Mouse (Mus musculus): Measurements from ENCODE around the gene Atp6v0b. TPM values are rescaled to one million over a fixed set of nuclear protein-coding genes. Genes with fewer than 3 reads are reported as not detected.
A peak's percentile ranks its signal among the peaks of the same experiment; 100 is the strongest.

The Atp6v0b gene
- polyA plus RNA-seq, 1 experiment from 2014 or later: 185 TPM

DNA sequence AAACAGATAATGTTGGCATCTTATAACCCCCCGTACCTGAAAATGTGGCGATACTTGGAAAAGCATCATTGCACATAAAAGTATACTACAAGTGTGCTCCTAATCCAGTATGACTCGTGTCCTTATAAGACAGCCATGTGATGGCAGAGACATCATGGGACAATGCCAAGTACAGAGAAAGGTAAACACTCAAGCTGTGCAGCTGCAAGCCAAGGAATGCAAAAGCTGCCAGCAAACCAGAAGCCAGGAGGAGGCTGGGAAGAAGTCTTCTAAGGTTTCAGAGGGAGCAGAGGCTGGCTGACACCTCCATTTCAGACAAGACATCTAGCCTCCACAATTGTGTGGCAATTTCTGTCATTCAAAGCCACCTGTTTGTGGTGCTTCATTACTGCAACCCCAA lies 19.1 kb upstream of the Atp6v0b start:
- peaks cover 10% of the 10 kb centered on the region for H3K4me1 ChIP-seq
- peak; percentile 8; the same call in 1 of the 2 replicates for ATAC-seq (ENCODE audit: borderline replicate concordance, extremely low read depth, low FRiP score, low TSS enrichment)
- H3K4me2 ChIP-seq: no peak overlapping the region
- H3K4me3 ChIP-seq: no peak overlapping the region
- H3K27ac ChIP-seq: no peak overlapping the region
- no peaks in the 10 kb centered on the region for H3K9me3 ChIP-seq
- WGBS: 54% methylated on average over 3 of the region's 3 CpGs
- no peaks in the 10 kb centered on the region for H3K27me3 ChIP-seq
- peaks cover 49% of the 10 kb centered on the region for H3K36me3 ChIP-seq
- H3K9ac ChIP-seq: no peak overlapping the region

DNA sequence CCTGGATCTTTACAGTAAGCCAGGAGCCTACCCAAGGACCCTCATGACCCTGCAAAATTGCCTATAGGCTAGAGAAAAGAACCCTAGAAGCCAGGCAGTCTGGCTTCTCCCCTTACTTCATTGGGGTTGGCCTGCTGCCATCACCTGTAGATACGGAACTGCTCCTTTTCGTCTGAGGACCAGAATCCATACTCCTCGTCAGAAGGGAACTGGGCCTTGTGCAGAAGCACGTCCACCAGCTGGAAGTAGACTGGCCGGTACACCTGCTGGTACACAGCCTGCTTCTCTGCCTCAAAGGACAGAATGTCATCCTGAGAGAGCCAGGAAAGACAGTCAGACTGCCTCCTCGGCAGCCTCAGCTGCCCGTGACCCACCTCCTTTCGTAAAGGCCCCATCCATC lies 17.6 kb upstream of the Atp6v0b start:
- Histone ChIP-seq H3K9me3 (no peaks in the 10 kb centered on the region), H3K4me1 (peaks cover 10% of the 10 kb centered on the region), H3K9ac (no peak overlapping the region), H3K27ac (no peak overlapping the region), H3K27me3 (no peaks in the 10 kb centered on the region), H3K4me2 (no peak overlapping the region), H3K36me3 (peaks cover 61% of the 10 kb centered on the region), H3K4me3 (no peak overlapping the region)
- 89% methylated on average over 8 of the region's 8 CpGs for WGBS
- ATAC-seq (ENCODE audit: borderline replicate concordance, extremely low read depth, low FRiP score, low TSS enrichment): no peak

DNA sequence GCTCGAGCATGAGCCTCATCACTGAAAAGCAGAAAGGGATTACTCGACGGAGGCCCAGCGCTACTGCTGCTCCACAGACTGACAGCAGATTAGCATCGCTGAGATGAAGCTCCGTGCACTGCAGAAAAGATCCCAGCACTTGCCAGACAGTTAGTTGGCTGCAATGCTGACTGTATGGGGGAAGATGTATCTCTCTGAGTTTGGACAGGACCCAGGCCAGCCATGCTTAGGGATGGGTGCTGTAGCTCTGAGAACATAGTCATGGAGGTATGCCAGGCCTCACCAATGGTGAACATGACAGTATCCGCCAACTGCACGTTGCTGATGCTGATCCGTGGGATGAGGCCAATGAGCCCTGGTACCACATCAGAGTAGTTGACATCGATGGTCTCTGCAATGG lies 17.0 kb upstream of the Atp6v0b start:
- Histone ChIP-seq H3K4me1 (peaks cover 10% of the 10 kb centered on the region), H3K4me3 (no peak overlapping the region), H3K9me3 (no peaks in the 10 kb centered on the region), H3K4me2 (no peak overlapping the region), H3K27me3 (no peaks in the 10 kb centered on the region), H3K27ac (no peak overlapping the region), H3K36me3 (peaks cover 68% of the 10 kb centered on the region), H3K9ac (no peak overlapping the region)
- ATAC-seq (ENCODE audit: borderline replicate concordance, extremely low read depth, low FRiP score, low TSS enrichment): no peak
- 84% methylated on average over 10 of the region's 10 CpGs for WGBS

- Histone ChIP-seq H3K4me3 (no peak overlapping the region), H3K9me3 (no peaks in the 10 kb centered on the region), H3K4me2 (no peak overlapping the region), H3K36me3 (peaks cover 65% of the 10 kb centered on the region), H3K4me1 (no peaks in the 10 kb centered on the region), H3K27me3 (no peaks in the 10 kb centered on the region), H3K27ac (no peak overlapping the region), H3K9ac (no peak overlapping the region)
- WGBS: 59% methylated on average over 3 of the region's 3 CpGs
- ATAC-seq (ENCODE audit: borderline replicate concordance, extremely low read depth, low FRiP score, low TSS enrichment): no peak
Observed at GRCm38 (mm10) chr4:117898111-117898510, 11.0 kb upstream of the Atp6v0b start.

DNA sequence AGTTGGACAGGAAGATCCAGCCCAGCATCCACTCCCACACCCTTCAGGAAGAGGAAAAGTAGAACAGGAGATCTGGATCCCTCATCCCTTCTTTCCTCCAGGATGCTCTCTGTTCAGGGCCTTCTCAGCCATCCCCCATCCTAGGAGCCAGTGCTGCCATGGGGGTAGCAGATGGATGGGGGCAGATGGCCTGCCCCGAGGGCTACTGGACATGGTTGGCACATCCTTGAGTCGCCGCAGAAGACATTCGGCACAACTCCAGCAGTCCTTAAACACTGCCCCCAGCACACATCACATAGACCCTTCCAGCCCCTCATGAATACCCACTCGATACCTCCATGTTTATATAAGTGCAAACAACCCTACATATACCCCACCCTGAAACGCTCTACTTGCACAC lies 8.9 kb upstream of the Atp6v0b start:
- no peak for ATAC-seq (ENCODE audit: borderline replicate concordance, extremely low read depth, low FRiP score, low TSS enrichment)
- Histone ChIP-seq H3K4me1 (peaks cover 8% of the 10 kb centered on the region), H3K4me3 (no peak overlapping the region), H3K27ac (no peak overlapping the region), H3K27me3 (no peaks in the 10 kb centered on the region), H3K36me3 (peaks cover 44% of the 10 kb centered on the region), H3K9ac (no peak overlapping the region), H3K4me2 (no peak overlapping the region), H3K9me3 (no peaks in the 10 kb centered on the region)
- WGBS: 93% methylated on average over 6 of the region's 6 CpGs

DNA sequence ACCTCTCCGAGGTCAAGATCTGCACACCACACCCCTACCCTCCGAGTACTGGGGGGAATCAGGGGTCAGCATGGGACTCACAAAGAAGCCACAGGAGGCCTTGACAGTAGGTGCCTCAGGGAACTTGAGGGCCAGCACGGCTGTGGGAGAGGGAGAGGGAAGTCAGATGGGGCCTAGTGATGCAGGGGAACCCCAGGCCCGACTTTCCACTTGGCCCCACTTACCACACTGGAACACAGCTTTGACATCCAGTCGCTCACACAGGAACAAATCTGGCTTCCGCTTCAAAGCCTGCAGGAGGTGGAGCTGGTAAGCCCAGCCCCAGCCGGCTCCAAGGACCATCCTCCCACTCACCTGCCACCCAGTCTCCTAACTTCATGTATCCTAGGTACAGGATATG lies 8.2 kb upstream of the Atp6v0b start:
- 77% methylated on average over 7 of the region's 7 CpGs for WGBS
- H3K36me3 ChIP-seq: peaks cover 38% of the 10 kb centered on the region
- H3K9ac ChIP-seq: no peak overlapping the region

DNA sequence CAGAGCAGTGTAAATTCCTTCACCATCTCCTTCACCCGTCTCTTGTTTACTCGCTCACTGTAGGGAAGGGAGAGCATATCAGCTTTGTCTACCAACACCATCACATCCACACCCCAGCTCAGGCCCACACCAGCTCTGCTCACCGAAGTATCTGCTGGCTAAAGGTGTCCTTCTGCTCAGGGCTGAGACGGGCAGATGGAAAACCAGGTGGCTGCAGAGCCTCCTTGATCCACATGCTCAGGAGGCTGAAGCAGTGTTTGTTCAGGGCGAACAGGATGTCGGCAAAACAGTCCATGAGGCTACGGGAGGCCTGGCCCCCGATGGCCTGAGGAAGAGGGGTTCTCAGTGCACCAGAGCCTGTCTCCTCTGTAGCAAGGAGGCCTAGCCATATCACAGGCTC lies 7.5 kb upstream of the Atp6v0b start:
- Histone ChIP-seq H3K9me3 (no peaks in the 10 kb centered on the region), H3K4me3 (no peak overlapping the region), H3K27me3 (no peaks in the 10 kb centered on the region), H3K9ac (no peak overlapping the region), H3K27ac (no peak overlapping the region), H3K36me3 (peaks cover 31% of the 10 kb centered on the region), H3K4me2 (no peak overlapping the region), H3K4me1 (peaks cover 12% of the 10 kb centered on the region)
- 79% methylated on average over 8 of the region's 8 CpGs for WGBS
- no peak for ATAC-seq (ENCODE audit: borderline replicate concordance, extremely low read depth, low FRiP score, low TSS enrichment)

More for the DNA sequence above, 8.2 kb upstream of the Atp6v0b start:
- no peak for ATAC-seq (ENCODE audit: borderline replicate concordance, extremely low read depth, low FRiP score, low TSS enrichment)
- Histone ChIP-seq H3K4me3 (no peak overlapping the region), H3K4me2 (no peak overlapping the region), H3K27me3 (no peaks in the 10 kb centered on the region), H3K27ac (no peak overlapping the region), H3K9me3 (no peaks in the 10 kb centered on the region), H3K4me1 (peaks cover 12% of the 10 kb centered on the region)

DNA sequence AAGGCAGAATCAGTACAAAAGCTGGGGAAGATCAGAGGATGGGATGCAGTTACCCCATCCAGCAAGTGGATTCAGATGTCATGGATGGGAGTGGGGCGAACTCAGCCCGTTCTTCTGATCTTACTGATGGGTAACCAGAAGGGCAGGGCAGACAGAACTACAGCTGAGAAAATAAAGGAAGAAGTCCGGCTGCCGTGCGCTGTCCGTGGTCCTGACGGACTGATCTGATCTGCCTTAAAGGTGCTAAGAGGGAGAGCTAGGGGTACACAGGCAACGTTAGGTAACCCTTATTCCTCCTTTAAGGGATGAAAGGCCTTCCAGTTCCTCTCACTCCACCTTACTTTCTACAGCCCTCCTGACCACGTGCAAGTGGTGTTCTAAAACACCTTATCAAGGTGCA lies 6.2 kb upstream of the Atp6v0b start:
- H3K4me2 ChIP-seq: no peak overlapping the region
- no peak overlapping the region for H3K9ac ChIP-seq
- H3K4me3 ChIP-seq: no peak overlapping the region
- H3K27ac ChIP-seq: no peak overlapping the region
- H3K4me1 ChIP-seq: peaks cover 12% of the 10 kb centered on the region
- no peaks in the 10 kb centered on the region for H3K9me3 ChIP-seq
- peaks cover 23% of the 10 kb centered on the region; the same call in 1 of the 2 replicates for H3K36me3 ChIP-seq
- 10% methylated on average over 9 of the region's 9 CpGs for WGBS
- ATAC-seq (ENCODE audit: borderline replicate concordance, extremely low read depth, low FRiP score, low TSS enrichment): no peak
- H3K27me3 ChIP-seq: no peaks in the 10 kb centered on the region

GRCm38 (mm10) chr4:117891738-117892161 lies 4.6 kb upstream of the Atp6v0b start, which contains the start of gene Dph2:
Dph2 (minus strand) TSS chr4:117892032.
- under 1% methylated on average over 21 of the region's 21 CpGs for WGBS
- H3K9me3 ChIP-seq: no peaks in the 10 kb centered on the region
- H3K4me2 ChIP-seq: peak within 1 kb of the TSS; percentile 86
- H3K36me3 ChIP-seq: peaks cover 17% of the 10 kb centered on the region; the same call in 1 of the 2 replicates
- no peak within 1 kb of the TSS for H3K27ac ChIP-seq
- H3K27me3 ChIP-seq: no peaks in the 10 kb centered on the region
- peaks cover 12% of the 10 kb centered on the region for H3K4me1 ChIP-seq
- ATAC-seq (ENCODE audit: borderline replicate concordance, extremely low read depth, low FRiP score, low TSS enrichment): peak; percentile 86
- H3K9ac ChIP-seq: peak within 1 kb of the TSS; percentile 47
- H3K4me3 ChIP-seq: peak within 1 kb of the TSS; percentile 83

DNA sequence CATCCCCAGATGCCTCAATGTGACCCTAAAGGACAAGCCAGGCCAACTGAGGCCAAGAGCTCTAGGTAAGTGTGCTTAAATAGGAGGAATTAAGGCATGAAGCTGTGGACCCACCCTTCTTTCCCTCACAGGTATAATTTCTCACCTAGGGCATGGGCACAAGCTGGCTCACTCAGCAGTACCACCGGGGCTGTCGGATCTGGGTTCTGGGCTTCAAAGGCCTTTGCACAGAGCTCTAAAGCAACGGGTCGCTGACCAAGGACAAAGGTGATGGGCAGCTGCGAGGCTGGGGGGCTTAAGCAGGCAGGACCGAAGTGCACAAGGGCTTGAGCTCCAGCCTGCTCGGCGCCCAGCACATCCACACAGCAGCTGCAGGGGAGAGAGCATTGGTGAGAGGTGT lies 3.6 kb upstream of the Atp6v0b start:
- H3K9me3 ChIP-seq: no peaks in the 10 kb centered on the region
- H3K4me3 ChIP-seq: peak overlapping the region; percentile 83; the same call in 1 of the 2 replicates
- peaks cover 21% of the 10 kb centered on the region for H3K4me1 ChIP-seq
- H3K27ac ChIP-seq: no peak overlapping the region
- ATAC-seq (ENCODE audit: borderline replicate concordance, extremely low read depth, low FRiP score, low TSS enrichment): no peak
- peak overlapping the region; percentile 86 for H3K4me2 ChIP-seq
- no peaks in the 10 kb centered on the region for H3K27me3 ChIP-seq
- peaks cover 17% of the 10 kb centered on the region for H3K36me3 ChIP-seq
- H3K9ac ChIP-seq: no peak overlapping the region
- 82% methylated on average over 8 of the region's 8 CpGs for WGBS

GRCm38 (mm10) chr4:117890031-117890430 lies 2.9 kb upstream of the Atp6v0b start:
- Histone ChIP-seq H3K27ac (no peak overlapping the region), H3K4me3 (no peak overlapping the region), H3K36me3 (peaks cover 22% of the 10 kb centered on the region), H3K9ac (no peak overlapping the region), H3K27me3 (no peaks in the 10 kb centered on the region), H3K4me2 (no peak overlapping the region), H3K4me1 (peaks cover 21% of the 10 kb centered on the region), H3K9me3 (no peaks in the 10 kb centered on the region)
- WGBS: 88% methylated on average over 14 of the region's 14 CpGs
- no peak for ATAC-seq (ENCODE audit: borderline replicate concordance, extremely low read depth, low FRiP score, low TSS enrichment)

DNA sequence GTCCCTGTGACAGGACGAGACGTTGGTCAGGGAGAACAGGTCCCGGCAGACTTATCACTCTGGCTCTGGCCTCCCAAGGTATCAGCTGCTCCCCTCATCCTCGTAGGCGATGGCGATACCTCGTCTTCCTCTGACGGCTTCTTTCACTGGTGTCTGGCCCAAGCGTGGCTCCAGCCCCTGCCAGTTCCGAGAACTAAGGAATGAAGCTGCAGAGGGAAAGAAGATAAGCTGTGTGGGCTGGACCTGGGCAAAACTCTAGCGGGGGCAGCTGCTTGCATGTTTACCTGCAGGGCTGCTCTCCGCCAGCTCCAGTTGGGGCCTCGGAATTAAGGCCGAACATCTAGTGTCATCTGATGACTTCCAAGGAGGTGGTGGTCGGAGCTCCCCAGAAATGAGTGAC lies 2.3 kb upstream of the Atp6v0b start:
- H3K9me3 ChIP-seq: no peaks in the 10 kb centered on the region
- no peak for ATAC-seq (ENCODE audit: borderline replicate concordance, extremely low read depth, low FRiP score, low TSS enrichment)
- 88% methylated on average over 15 of the region's 15 CpGs for WGBS

DNA sequence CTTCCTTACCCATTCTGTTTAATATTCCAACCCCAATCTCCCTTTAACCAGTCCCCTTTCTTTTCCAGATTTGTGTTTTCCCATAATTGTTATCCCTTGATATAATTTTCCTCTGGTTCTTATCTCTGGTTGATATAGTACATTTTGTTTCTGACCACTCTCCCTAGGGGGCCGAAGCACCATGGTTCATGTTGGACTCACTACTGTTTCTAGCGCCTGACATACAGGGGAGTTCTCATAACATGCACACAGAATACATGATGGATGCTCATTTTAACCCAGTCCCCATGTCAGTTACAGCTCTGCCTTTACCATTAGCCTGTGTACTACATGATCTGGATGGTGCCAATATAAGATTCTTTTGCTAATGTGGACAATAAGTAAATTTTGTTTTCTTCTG lies 787 bp upstream of the Atp6v0b start:
- no peak overlapping the region for H3K27ac ChIP-seq
- H3K27me3 ChIP-seq: no peaks in the 10 kb centered on the region
- peak overlapping the region; percentile 94; the same call in 1 of the 2 replicates for H3K4me3 ChIP-seq
- WGBS: 62% methylated on average over 2 of the region's 2 CpGs
- H3K9me3 ChIP-seq: no peaks in the 10 kb centered on the region
- no peak for ATAC-seq (ENCODE audit: borderline replicate concordance, extremely low read depth, low FRiP score, low TSS enrichment)
- peak overlapping the region; percentile 97; the same call in 1 of the 2 replicates for H3K4me2 ChIP-seq
- peaks cover 18% of the 10 kb centered on the region for H3K36me3 ChIP-seq
- H3K9ac ChIP-seq: no peak overlapping the region
- H3K4me1 ChIP-seq: peaks cover 26% of the 10 kb centered on the region

More for the DNA sequence above, 2.3 kb upstream of the Atp6v0b start:
- H3K9ac ChIP-seq: no peak overlapping the region
- H3K27ac ChIP-seq: no peak overlapping the region
- no peak overlapping the region for H3K4me3 ChIP-seq
- peaks cover 25% of the 10 kb centered on the region for H3K36me3 ChIP-seq
- H3K4me1 ChIP-seq: peaks cover 21% of the 10 kb centered on the region
- H3K27me3 ChIP-seq: no peaks in the 10 kb centered on the region
- no peak overlapping the region for H3K4me2 ChIP-seq

All from lung, embryonic 15.5 days (tissue).